Mouse (Mus musculus): ENCODE results near the gene Rasal2. TPM values are rescaled to one million over a fixed set of nuclear protein-coding genes. Genes with fewer than 3 reads are reported as not detected.

Gene Rasal2
- polyA plus RNA-seq, 1 experiment = 4.1 TPM

DNA sequence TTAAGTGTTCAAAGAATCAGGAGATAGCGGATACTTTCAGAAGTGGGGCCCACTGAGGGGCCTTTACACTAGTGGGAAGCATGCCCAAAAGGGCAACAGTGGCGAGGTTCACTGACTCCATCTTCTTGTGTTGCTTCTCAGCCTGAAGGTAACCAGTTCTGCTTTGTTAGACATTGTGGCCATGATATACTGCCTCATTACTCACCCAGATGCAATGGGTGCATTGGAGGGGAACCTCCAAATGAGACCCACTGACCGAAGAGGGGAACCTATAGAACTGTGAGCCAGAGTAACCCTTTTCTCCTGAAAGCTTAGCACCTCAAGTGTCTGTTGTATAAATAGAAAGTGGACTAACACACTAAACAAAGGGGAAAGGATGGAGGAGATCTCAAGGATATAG, 116.5 kb downstream of the Rasal2 start:
- Histone ChIP-seq H3K4me2 (ENCODE audit: low read depth) (no peak overlapping the region), H3K79me2 (ENCODE audit: control insufficient read depth, insufficient read depth) (no peaks in the 10 kb centered on the region), H3K4me3 (no peak overlapping the region), H3K27me3 (ENCODE audit: control insufficient read depth, insufficient read depth, insufficient read length) (no peaks in the 10 kb centered on the region), H3ac (ENCODE audit: control insufficient read depth, insufficient read length) (no peak overlapping the region), H3K36me3 (ENCODE audit: control insufficient read depth, insufficient read depth) (no peaks in the 10 kb centered on the region)
- TF ChIP-seq MAX (IDR thresholded peaks at IDR 0.05; ENCODE audit: low read depth) (no peak), MYOG (IDR thresholded peaks at IDR 0.05; ENCODE audit: control insufficient read depth in 1 of 3, insufficient read depth in 1 of 3, insufficient read length in 2 of 3, low read depth in 2 of 3) (no peak), TCF12 (IDR thresholded peaks at IDR 0.05; ENCODE audit: insufficient read depth, poor library complexity, severe bottlenecking) (no peak), USF1 (IDR thresholded peaks at IDR 0.05; ENCODE audit: low read depth) (no peak), POLR2AphosphoS2 (IDR thresholded peaks at IDR 0.05; ENCODE audit: insufficient read length, low read depth) (no peak), SRF (IDR thresholded peaks at IDR 0.05; ENCODE audit: control insufficient read depth, insufficient read length, low read depth) (no peak), E2F4 (IDR thresholded peaks at IDR 0.05; ENCODE audit: insufficient read depth) (no peak), MYOD1 (IDR thresholded peaks at IDR 0.05; ENCODE audit: control insufficient read depth in 1 of 3, insufficient read length in 2 of 3, low read depth in 2 of 3) (no peak), POLR2A (IDR thresholded peaks at IDR 0.05; ENCODE audit: insufficient read length, low read depth) (no peak), TCF3 (IDR thresholded peaks at IDR 0.05; ENCODE audit: insufficient read length, low read depth) (no peak), REST (IDR thresholded peaks at IDR 0.05; ENCODE audit: insufficient read depth, insufficient read length) (no peak), CEBPB (IDR thresholded peaks at IDR 0.05; ENCODE audit: insufficient read depth, poor library complexity, severe bottlenecking) (no peak)

DNA sequence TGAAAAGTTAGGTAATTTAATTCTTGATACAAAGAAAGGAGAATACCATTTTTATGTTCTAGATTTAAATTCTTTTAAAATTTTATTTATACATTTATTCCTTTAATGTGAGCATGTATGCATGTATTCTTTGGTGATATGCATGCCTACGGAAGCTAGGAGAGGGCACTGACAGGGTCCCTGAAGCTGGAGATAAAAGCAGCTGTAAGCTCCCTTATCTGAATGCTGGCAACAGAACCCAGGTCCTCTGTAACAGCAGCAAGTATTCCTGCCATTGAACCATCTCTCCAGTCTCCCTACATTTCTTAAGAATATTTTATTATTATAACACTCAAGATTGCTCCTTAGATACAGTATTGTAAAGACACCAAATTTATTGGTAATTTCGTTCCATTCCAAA, 122.2 kb downstream of the Rasal2 start:
- no peak overlapping the region for H3K4me3 ChIP-seq
- TF ChIP-seq TCF12 (IDR thresholded peaks at IDR 0.05; ENCODE audit: insufficient read depth, poor library complexity, severe bottlenecking) = no peak
- no peak for TF ChIP-seq POLR2A (IDR thresholded peaks at IDR 0.05; ENCODE audit: insufficient read length, low read depth)
- TF ChIP-seq MYOG (IDR thresholded peaks at IDR 0.05; ENCODE audit: control insufficient read depth in 1 of 3, insufficient read depth in 1 of 3, insufficient read length in 2 of 3, low read depth in 2 of 3) = no peak
- TF ChIP-seq CEBPB (IDR thresholded peaks at IDR 0.05; ENCODE audit: insufficient read depth, poor library complexity, severe bottlenecking) = no peak
- TF ChIP-seq REST (IDR thresholded peaks at IDR 0.05; ENCODE audit: insufficient read depth, insufficient read length) = no peak
- TF ChIP-seq MAX (IDR thresholded peaks at IDR 0.05; ENCODE audit: low read depth) = no peak
- TF ChIP-seq POLR2AphosphoS2 (IDR thresholded peaks at IDR 0.05; ENCODE audit: insufficient read length, low read depth) = no peak
- TF ChIP-seq SRF (IDR thresholded peaks at IDR 0.05; ENCODE audit: control insufficient read depth, insufficient read length, low read depth) = no peak
- no peak for TF ChIP-seq MYOD1 (IDR thresholded peaks at IDR 0.05; ENCODE audit: control insufficient read depth in 1 of 3, insufficient read length in 2 of 3, low read depth in 2 of 3)
- no peak for TF ChIP-seq TCF3 (IDR thresholded peaks at IDR 0.05; ENCODE audit: insufficient read length, low read depth)
- TF ChIP-seq E2F4 (IDR thresholded peaks at IDR 0.05; ENCODE audit: insufficient read depth) = no peak
- no peak for TF ChIP-seq USF1 (IDR thresholded peaks at IDR 0.05; ENCODE audit: low read depth)

DNA sequence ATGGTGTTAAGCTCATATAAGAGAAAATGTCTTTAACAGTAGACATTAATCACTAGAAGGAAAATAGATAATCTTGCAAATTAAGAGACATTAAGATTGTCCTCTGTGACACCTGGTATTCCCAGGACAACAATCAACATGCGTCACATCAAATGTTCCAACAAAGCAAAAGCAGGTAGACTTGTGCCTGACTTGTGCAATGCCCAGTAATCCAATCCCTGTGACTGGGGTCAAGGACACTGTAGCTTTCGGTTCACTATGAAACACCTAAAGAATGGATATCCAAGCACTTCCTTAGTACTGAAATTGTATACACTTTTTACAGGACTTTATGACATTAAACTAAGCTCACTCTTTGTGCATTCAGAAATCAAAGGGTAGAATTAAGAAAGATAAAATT, 123.1 kb downstream of the Rasal2 start:
- H3K4me2 ChIP-seq (ENCODE audit: low read depth) = no peak overlapping the region
- no peak overlapping the region for H3K4me3 ChIP-seq
- no peaks in the 10 kb centered on the region for H3K36me3 ChIP-seq (ENCODE audit: control insufficient read depth, insufficient read depth)
- H3ac ChIP-seq (ENCODE audit: control insufficient read depth, insufficient read length) = no peak overlapping the region
- TF ChIP-seq MAX (IDR thresholded peaks at IDR 0.05; ENCODE audit: low read depth) (no peak), E2F4 (IDR thresholded peaks at IDR 0.05; ENCODE audit: insufficient read depth) (no peak), TCF12 (IDR thresholded peaks at IDR 0.05; ENCODE audit: insufficient read depth, poor library complexity, severe bottlenecking) (no peak), CEBPB (IDR thresholded peaks at IDR 0.05; ENCODE audit: insufficient read depth, poor library complexity, severe bottlenecking) (no peak), USF1 (IDR thresholded peaks at IDR 0.05; ENCODE audit: low read depth) (no peak), TCF3 (IDR thresholded peaks at IDR 0.05; ENCODE audit: insufficient read length, low read depth) (no peak), REST (IDR thresholded peaks at IDR 0.05; ENCODE audit: insufficient read depth, insufficient read length) (no peak), POLR2A (IDR thresholded peaks at IDR 0.05; ENCODE audit: insufficient read length, low read depth) (no peak), POLR2AphosphoS2 (IDR thresholded peaks at IDR 0.05; ENCODE audit: insufficient read length, low read depth) (no peak)
- H3K27me3 ChIP-seq (ENCODE audit: control insufficient read depth, insufficient read depth, insufficient read length) = no peaks in the 10 kb centered on the region
- no peaks in the 10 kb centered on the region for H3K79me2 ChIP-seq (ENCODE audit: control insufficient read depth, insufficient read depth)

More for the DNA sequence above, 122.2 kb downstream of the Rasal2 start:
- Histone ChIP-seq H3ac (ENCODE audit: control insufficient read depth, insufficient read length) (no peak overlapping the region), H3K4me2 (ENCODE audit: low read depth) (no peak overlapping the region), H3K79me2 (ENCODE audit: control insufficient read depth, insufficient read depth) (no peaks in the 10 kb centered on the region), H3K27me3 (ENCODE audit: control insufficient read depth, insufficient read depth, insufficient read length) (no peaks in the 10 kb centered on the region), H3K36me3 (ENCODE audit: control insufficient read depth, insufficient read depth) (no peaks in the 10 kb centered on the region)

DNA sequence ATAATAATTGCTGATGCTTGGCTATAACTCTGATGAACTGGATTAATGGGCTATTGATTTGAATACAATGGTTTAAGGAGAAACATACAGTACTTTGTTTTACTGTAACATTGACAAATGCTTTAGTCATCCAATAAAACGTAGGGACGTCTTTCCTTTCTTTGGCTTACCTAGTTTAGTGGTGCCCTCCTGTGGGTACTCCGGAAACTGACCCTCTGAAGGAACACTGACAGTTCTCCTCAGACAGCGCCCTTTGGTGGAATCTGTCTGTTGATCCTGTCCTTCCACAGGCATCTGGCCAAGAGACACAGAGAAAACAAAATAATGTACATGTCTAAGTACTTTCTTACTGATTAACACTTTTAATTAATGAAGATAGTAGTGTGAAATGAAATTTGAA, 125.8 kb downstream of the Rasal2 start:
- no peaks in the 10 kb centered on the region for H3K27me3 ChIP-seq (ENCODE audit: control insufficient read depth, insufficient read depth, insufficient read length)
- H3K4me2 ChIP-seq (ENCODE audit: low read depth) = no peak overlapping the region

More for the DNA sequence above, 125.8 kb downstream of the Rasal2 start:
- H3K79me2 ChIP-seq (ENCODE audit: control insufficient read depth, insufficient read depth) = no peaks in the 10 kb centered on the region
- no peak overlapping the region for H3K4me3 ChIP-seq
- no peaks in the 10 kb centered on the region for H3K36me3 ChIP-seq (ENCODE audit: control insufficient read depth, insufficient read depth)
- H3ac ChIP-seq (ENCODE audit: control insufficient read depth, insufficient read length) = no peak overlapping the region
- TF ChIP-seq USF1 (IDR thresholded peaks at IDR 0.05; ENCODE audit: low read depth) (no peak), CEBPB (IDR thresholded peaks at IDR 0.05; ENCODE audit: insufficient read depth, poor library complexity, severe bottlenecking) (no peak), TCF12 (IDR thresholded peaks at IDR 0.05; ENCODE audit: insufficient read depth, poor library complexity, severe bottlenecking) (no peak), MAX (IDR thresholded peaks at IDR 0.05; ENCODE audit: low read depth) (no peak), REST (IDR thresholded peaks at IDR 0.05; ENCODE audit: insufficient read depth, insufficient read length) (no peak), MYOD1 (IDR thresholded peaks at IDR 0.05; ENCODE audit: control insufficient read depth in 1 of 3, insufficient read length in 2 of 3, low read depth in 2 of 3) (no peak), SRF (IDR thresholded peaks at IDR 0.05; ENCODE audit: control insufficient read depth, insufficient read length, low read depth) (no peak), POLR2AphosphoS2 (IDR thresholded peaks at IDR 0.05; ENCODE audit: insufficient read length, low read depth) (no peak), TCF3 (IDR thresholded peaks at IDR 0.05; ENCODE audit: insufficient read length, low read depth) (no peak), MYOG (IDR thresholded peaks at IDR 0.05; ENCODE audit: control insufficient read depth in 1 of 3, insufficient read depth in 1 of 3, insufficient read length in 2 of 3, low read depth in 2 of 3) (no peak), POLR2A (IDR thresholded peaks at IDR 0.05; ENCODE audit: insufficient read length, low read depth) (no peak), E2F4 (IDR thresholded peaks at IDR 0.05; ENCODE audit: insufficient read depth) (no peak)

Measured in myocyte (in vitro differentiated cells).